Mouse (Mus musculus): ENCODE results near the gene Mif4gd.
A peak's percentile ranks its signal among the peaks of the same experiment; 100 is the strongest.

Mif4gd gene

GRCm38 (mm10) chr11:115632862-115633261 lies 20.1 kb upstream of the Mif4gd start:
- peak; percentile 90 for DNase-seq (ENCODE audit: low read depth, low spot score)

- peak; percentile 82 for DNase-seq (ENCODE audit: low read depth, low spot score)
Observed at GRCm38 (mm10) chr11:115632247-115632646, 19.5 kb upstream of the Mif4gd start.

GRCm38 (mm10) chr11:115631505-115631890 lies 18.7 kb upstream of the Mif4gd start:
- DNase-seq (ENCODE audit: low read depth, low spot score): peak; percentile 92

- DNase-seq (ENCODE audit: low read depth, low spot score): peak; percentile 100
Observed at GRCm38 (mm10) chr11:115630532-115631504, 18.0 kb upstream of the Mif4gd start.

- DNase-seq (ENCODE audit: low read depth, low spot score): peak; percentile 80
Observed at GRCm38 (mm10) chr11:115629734-115630531, 17.2 kb upstream of the Mif4gd start.

- DNase-seq (ENCODE audit: low read depth, low spot score): peak; percentile 83
Observed at GRCm38 (mm10) chr11:115628465-115629101, 15.8 kb upstream of the Mif4gd start.

- peak; percentile 100 for DNase-seq (ENCODE audit: low read depth, low spot score)
Observed at GRCm38 (mm10) chr11:115627705-115628464, 15.1 kb upstream of the Mif4gd start, which contains the start of gene Slc25a19. Gene Slc25a19 (minus strand): TSS chr11:115628295.

GRCm38 (mm10) chr11:115626824-115627616 lies 14.3 kb upstream of the Mif4gd start:
- DNase-seq (ENCODE audit: low read depth, low spot score): peak; percentile 49

GRCm38 (mm10) chr11:115625877-115626276 lies 13.1 kb upstream of the Mif4gd start:
- no peak for DNase-seq (ENCODE audit: low read depth, low spot score)

GRCm38 (mm10) chr11:115623487-115624070 lies 10.8 kb upstream of the Mif4gd start:
- peak; percentile 48 for DNase-seq (ENCODE audit: low read depth, low spot score)

GRCm38 (mm10) chr11:115619949-115620348 lies 7.2 kb upstream of the Mif4gd start:
- DNase-seq (ENCODE audit: low read depth, low spot score): no peak

GRCm38 (mm10) chr11:115618732-115619516 lies 6.2 kb upstream of the Mif4gd start:
- no peak for DNase-seq (ENCODE audit: low read depth, low spot score)

- DNase-seq (ENCODE audit: low read depth, low spot score): no peak
Observed at GRCm38 (mm10) chr11:115618001-115618400, 5.2 kb upstream of the Mif4gd start.

GRCm38 (mm10) chr11:115616893-115617292 lies 4.1 kb upstream of the Mif4gd start:
- DNase-seq (ENCODE audit: low read depth, low spot score): no peak

- no peak for DNase-seq (ENCODE audit: low read depth, low spot score)
Observed at GRCm38 (mm10) chr11:115616371-115616770, 3.6 kb upstream of the Mif4gd start.

GRCm38 (mm10) chr11:115615875-115616274 lies 3.1 kb upstream of the Mif4gd start:
- DNase-seq (ENCODE audit: low read depth, low spot score): no peak

- DNase-seq (ENCODE audit: low read depth, low spot score): no peak
Observed at GRCm38 (mm10) chr11:115615108-115615825, 2.5 kb upstream of the Mif4gd start.
